Mouse (Mus musculus) heart, embryonic 14.5 days (tissue): ENCODE data around the gene Rtf2. TPM values are rescaled to one million over a fixed set of nuclear protein-coding genes. Genes with fewer than 3 reads are reported as not detected.

Experiments used
- ATAC-seq: fragments of 200-750 bp; cut with Nextera tagmentation; 2 replicates; pipeline ENCODE4 v1.8.0; 2017; ENCODE audit warnings: low read depth, moderate TSS enrichment; ENCODE audit not compliant: insufficient number of reproducible peaks, insufficient read depth, low FRiP score
- H3K27ac ChIP-seq, 2 experiments: fragments of 200-500 bp in 1 of 2; fragments of 300-500 bp in 1 of 2; sonication (generic) in 1 of 2; replicated peaks in 1 of 2; 2 replicates each; pipeline ENCODE4 v1.5.1; 2012 to 2014; ENCODE audit warnings: low read depth in 2 of 2, low read length in 2 of 2, control low read depth in 1 of 2, mild to moderate bottlenecking in 1 of 2, mixed read lengths in 1 of 2; ENCODE audit not compliant: control insufficient read depth in 1 of 2, insufficient read depth in 1 of 2
- H3K27me3 ChIP-seq: fragments of 300-500 bp; sonication (generic); 2 replicates; pipeline ENCODE4 v1.6.1; 2014; ENCODE audit warnings: mild to moderate bottlenecking, low read length, control low read depth; ENCODE audit not compliant: control insufficient read depth, insufficient read depth
- H3K36me3 ChIP-seq: fragments of 300-500 bp; sonication (generic); 2 replicates; pipeline ENCODE4 v1.6.1; 2014; ENCODE audit warnings: mild to moderate bottlenecking, control low read depth, low read length, mixed read lengths; ENCODE audit not compliant: control insufficient read depth, insufficient read depth
- H3K4me1 ChIP-seq, 2 experiments: fragments of 200-500 bp in 1 of 2; fragments of 300-500 bp in 1 of 2; sonication (generic) in 1 of 2; 2 replicates each; pipeline ENCODE4 v1.6.1; 2012 to 2014; ENCODE audit warnings: low read length in 2 of 2, control low read depth in 1 of 2, mixed read lengths in 1 of 2; ENCODE audit not compliant: control insufficient read depth in 2 of 2, insufficient read depth in 2 of 2
- H3K4me2 ChIP-seq: fragments of 300-500 bp; sonication (generic); 2 replicates; pipeline ENCODE4 v1.6.1; 2014; ENCODE audit warnings: mild to moderate bottlenecking, low read length
- H3K4me3 ChIP-seq, 2 experiments: fragments of 200-500 bp in 1 of 2; fragments of 300-500 bp in 1 of 2; sonication (generic) in 1 of 2; 2 replicates each; pipeline ENCODE4 v1.5.1; 2012 to 2014; ENCODE audit warnings: low read length in 2 of 2, mild to moderate bottlenecking in 2 of 2, control low read depth in 1 of 2, low read depth in 1 of 2, moderate library complexity in 1 of 2; ENCODE audit not compliant: control insufficient read depth in 1 of 2, insufficient read depth in 1 of 2
- H3K9ac ChIP-seq: fragments of 300-500 bp; sonication (generic); 2 replicates; pipeline ENCODE4 v1.6.1; 2014; ENCODE audit warnings: mild to moderate bottlenecking, low read length
- H3K9me3 ChIP-seq: fragments of 300-500 bp; sonication (generic); 2 replicates; pipeline ENCODE4 v1.6.1; 2016; ENCODE audit warnings: low read length, control low read depth; ENCODE audit not compliant: control insufficient read depth
- WGBS: fragments of 180-500 bp; shearing (Covaris S2); extraction: QIAGEN DNeasy Blood & Tissue Kit; methylation state at CpG from one replicate; pipeline ENCODE4 v1.1.7; 2014; 5-methylcytosine and 5-hydroxymethylcytosine counted together
- polyA plus RNA-seq: library from polyadenylated mRNA; unstranded; fragments of >200 nt; fragmentation: Nextera tagmentation; extraction: Ambion mirVana; gene quantifications from 2 replicates; pipeline ENCODE4 v1.2.1, GENCODE M21; 2014

Gene Rtf2
- polyA plus RNA-seq, 1 experiment from 2014 or later: 48.3 TPM

DNA sequence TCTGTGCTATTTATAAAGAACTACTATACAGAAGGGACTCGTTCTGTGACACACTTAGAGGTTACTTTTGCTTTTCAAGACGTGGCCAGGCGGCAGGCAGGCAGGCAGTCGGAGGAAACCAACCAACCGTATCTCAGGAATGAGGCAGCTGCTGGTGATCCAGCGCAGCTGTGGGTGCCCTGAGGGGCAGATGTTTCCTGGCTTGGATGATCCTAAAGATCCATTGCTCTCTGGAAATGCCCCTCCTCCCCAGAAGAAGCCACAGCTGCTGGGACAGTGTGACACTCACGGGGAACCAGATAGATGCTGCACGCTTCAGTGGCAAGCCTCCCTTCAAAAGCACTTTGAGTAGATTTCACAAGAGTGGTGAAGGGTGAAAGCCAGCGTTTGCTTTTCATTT, 27.9 kb upstream of the Rtf2 start:
- 6% methylated on average over 9 of the region's 9 CpGs for WGBS
- no peak overlapping the region; a peak in 1 of 4 replicates for H3K4me3 ChIP-seq
- no peak for ATAC-seq
- 0 out of 4 replicates have a peak overlapping the region, but pooled peaks of 1 of the 2 experiments have one; percentile 19 for H3K27ac ChIP-seq
- peak overlapping the region; percentile 53 for H3K4me2 ChIP-seq
- H3K4me1 ChIP-seq: peaks cover 12 to 13% of the 10 kb centered on the region in 2 experiments
- no peaks in the 10 kb centered on the region for H3K36me3 ChIP-seq
- H3K9me3 ChIP-seq: no peaks in the 10 kb centered on the region
- H3K27me3 ChIP-seq: no peaks in the 10 kb centered on the region
- no peak overlapping the region; the same call in 1 of the 2 replicates for H3K9ac ChIP-seq

DNA sequence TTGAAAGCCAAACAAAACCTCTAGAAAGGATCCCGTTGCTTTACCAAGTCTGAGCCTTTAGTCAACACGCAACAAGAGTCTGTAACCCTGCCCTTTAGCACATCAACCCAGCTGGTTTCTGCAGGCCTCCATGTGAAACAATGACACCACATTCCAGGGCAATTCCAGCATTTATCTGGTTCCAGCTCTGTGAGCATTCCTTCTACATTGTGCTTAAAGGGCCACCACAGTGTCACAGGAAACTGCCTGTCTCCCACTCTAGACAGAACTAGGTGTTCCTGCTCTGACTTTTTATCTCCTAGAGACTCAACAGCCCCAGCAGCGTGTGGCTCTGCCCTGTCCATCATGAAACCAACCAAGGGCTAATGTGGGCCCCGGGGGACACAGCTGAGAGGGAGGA, 27.1 kb upstream of the Rtf2 start:
- WGBS: 12% methylated on average over 4 of the region's 4 CpGs
- no peak overlapping the region for H3K9ac ChIP-seq

DNA sequence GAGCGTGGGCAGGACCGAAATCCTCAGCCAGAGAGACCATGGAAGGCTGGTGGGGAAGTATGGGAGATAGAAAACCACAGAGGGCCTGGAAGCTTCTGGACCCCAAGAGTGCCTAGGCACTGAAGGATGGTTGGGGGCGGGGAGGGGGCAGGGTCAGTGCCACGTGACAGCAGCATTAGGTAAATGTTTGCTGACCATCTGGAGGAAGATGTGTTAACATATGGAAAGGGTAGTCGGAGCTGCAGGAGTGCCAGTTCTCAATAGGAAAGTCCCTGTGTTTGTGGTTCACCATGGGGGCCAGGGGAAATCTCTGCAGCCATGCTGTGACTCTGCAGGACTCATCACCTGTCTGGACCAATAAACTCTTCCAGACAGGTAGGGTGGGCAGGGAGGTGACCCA, 26.5 kb upstream of the Rtf2 start:
- Histone ChIP-seq H3K27me3 (no peaks in the 10 kb centered on the region), H3K27ac (no peak overlapping the region), H3K9me3 (no peaks in the 10 kb centered on the region), H3K4me1 (peaks cover 12 to 13% of the 10 kb centered on the region in 2 experiments), H3K4me3 (no peak overlapping the region), H3K36me3 (no peaks in the 10 kb centered on the region), H3K9ac (no peak overlapping the region), H3K4me2 (no peak overlapping the region)
- no peak for ATAC-seq
- 51% methylated on average over 5 of the region's 5 CpGs for WGBS

More for the DNA sequence above, 27.1 kb upstream of the Rtf2 start:
- Histone ChIP-seq H3K36me3 (no peaks in the 10 kb centered on the region), H3K4me2 (no peak overlapping the region), H3K9me3 (no peaks in the 10 kb centered on the region), H3K4me3 (no peak overlapping the region), H3K27me3 (no peaks in the 10 kb centered on the region), H3K4me1 (peaks cover 12 to 13% of the 10 kb centered on the region in 2 experiments), H3K27ac (peak overlapping the region; percentile 3 to 56; a peak in 3 of 4 replicates)
- no peak; the same call in 1 of the 2 replicates for ATAC-seq

DNA sequence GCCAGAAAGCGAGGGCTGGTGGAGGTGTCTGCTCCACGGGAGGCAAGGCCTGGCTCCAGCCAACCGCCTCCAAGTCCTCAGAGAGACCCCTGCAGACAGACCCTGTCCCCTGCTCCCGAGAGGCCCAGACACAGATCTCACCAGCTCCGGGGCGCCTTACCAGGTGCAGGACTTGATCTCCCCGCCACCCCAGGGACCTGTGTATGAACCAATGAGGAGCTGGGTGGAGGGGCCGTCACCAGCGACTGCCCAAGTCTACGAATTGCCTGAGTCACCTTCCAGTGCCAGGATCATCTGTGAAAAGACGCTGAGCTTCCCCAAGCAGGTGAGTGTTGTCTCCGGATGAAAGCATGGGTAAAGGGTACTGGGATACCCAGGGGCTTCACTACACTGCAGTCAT, 24.1 kb upstream of the Rtf2 start:
- 54% methylated on average over 12 of the region's 12 CpGs for WGBS
- Histone ChIP-seq H3K27me3 (no peaks in the 10 kb centered on the region), H3K9me3 (no peaks in the 10 kb centered on the region), H3K27ac (no peak overlapping the region), H3K4me3 (no peak overlapping the region), H3K4me1 (peaks cover 12 to 13% of the 10 kb centered on the region in 2 experiments), H3K4me2 (no peak overlapping the region), H3K9ac (no peak overlapping the region), H3K36me3 (no peaks in the 10 kb centered on the region)
- ATAC-seq: no peak

DNA sequence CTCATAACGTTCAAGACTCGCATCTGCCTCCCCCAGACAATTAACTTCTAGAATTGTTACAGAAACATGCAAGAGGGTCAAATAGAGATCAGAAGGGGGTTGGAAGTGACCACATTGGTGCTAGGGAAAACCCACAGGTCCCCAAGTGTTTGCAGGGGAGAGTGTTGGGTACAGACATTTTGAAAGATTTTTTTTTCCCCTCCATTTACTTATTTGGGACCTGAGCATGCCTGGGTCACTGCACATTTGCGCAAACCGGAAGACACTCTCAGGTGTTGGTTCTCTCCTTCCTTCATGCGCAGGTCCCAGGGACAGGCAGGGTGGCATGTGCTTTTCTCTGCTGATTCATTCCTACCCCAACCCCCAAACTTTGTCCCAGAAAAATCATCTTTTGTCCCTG, 23.5 kb upstream of the Rtf2 start:
- Histone ChIP-seq H3K4me2 (no peak overlapping the region), H3K4me3 (no peak overlapping the region), H3K36me3 (no peaks in the 10 kb centered on the region), H3K27ac (no peak overlapping the region), H3K9ac (no peak overlapping the region), H3K9me3 (no peaks in the 10 kb centered on the region), H3K27me3 (no peaks in the 10 kb centered on the region), H3K4me1 (peaks cover 12 to 13% of the 10 kb centered on the region in 2 experiments)
- 89% methylated on average over 5 of the region's 5 CpGs for WGBS
- no peak for ATAC-seq

DNA sequence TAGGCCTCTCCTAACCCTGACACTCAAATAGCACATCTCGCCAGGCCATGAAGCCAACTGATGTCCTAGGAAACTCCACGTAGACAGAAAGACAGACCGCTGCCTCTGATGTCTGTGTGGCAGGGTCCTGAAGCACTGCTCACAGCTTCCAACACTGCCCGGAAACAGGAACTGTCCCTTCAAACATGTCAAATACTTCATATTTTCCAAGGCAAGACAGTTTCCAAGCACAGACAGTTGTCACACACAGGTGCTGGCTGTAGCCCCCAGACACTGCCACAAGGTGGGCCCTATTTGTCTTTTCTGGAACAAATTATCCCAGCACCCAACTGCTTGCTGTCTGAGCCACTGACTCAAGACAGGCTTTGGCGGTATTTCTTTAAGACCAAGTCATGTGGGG, 22.1 kb upstream of the Rtf2 start:
- Histone ChIP-seq H3K4me1 (peaks cover 3 to 5% of the 10 kb centered on the region in 2 experiments), H3K9ac (no peak overlapping the region), H3K27ac (no peak overlapping the region), H3K9me3 (no peaks in the 10 kb centered on the region), H3K36me3 (no peaks in the 10 kb centered on the region), H3K27me3 (no peaks in the 10 kb centered on the region), H3K4me3 (no peak overlapping the region), H3K4me2 (no peak overlapping the region)
- 82% methylated on average over 5 of the region's 5 CpGs for WGBS
- no peak for ATAC-seq

DNA sequence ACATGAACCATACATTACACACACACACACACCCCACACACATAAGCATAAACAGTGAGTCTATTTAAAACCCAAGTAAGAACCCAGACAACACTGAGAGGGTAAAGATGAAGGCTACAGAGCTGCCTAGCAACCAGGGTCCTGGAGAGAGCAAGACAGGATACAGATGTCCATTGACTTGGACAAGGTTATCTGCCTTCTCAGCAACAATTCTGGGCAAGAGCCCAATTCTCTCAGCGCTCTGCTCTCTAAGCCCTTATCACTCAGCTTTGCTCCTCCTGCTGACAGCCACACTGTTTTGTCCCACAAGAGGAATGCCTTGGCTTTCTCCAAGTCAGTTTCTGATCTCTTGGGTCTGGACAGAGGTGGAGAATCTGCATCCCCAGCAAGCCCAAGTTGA, 9.7 kb upstream of the Rtf2 start:
- H3K9ac ChIP-seq: no peak overlapping the region
- no peaks in the 10 kb centered on the region for H3K36me3 ChIP-seq

DNA sequence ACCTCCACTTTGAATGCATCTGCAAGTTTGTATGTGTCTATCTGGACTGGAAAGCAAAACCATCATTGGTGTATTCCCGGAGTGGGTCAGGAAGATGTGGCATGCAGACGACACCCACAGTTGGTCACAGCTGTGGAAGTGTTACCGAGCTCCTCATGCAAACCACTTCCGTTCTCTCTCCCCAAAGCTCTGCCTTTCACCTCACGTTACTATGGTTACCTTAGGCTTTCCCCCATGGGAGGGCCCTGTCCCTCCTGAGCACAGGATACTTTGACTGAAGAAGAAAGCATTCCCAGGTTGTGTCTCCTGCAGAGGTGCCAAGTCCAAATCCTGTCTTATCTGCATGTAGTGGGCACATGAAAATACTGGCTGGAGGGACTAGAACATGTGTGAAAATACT, 6.6 kb upstream of the Rtf2 start:
- Histone ChIP-seq H3K27ac (no peak overlapping the region), H3K36me3 (no peaks in the 10 kb centered on the region), H3K9ac (no peak overlapping the region), H3K9me3 (no peaks in the 10 kb centered on the region), H3K4me2 (no peak overlapping the region), H3K4me1 (peaks cover 8 to 15% of the 10 kb centered on the region in 2 experiments), H3K4me3 (no peak overlapping the region), H3K27me3 (no peaks in the 10 kb centered on the region)
- ATAC-seq: no peak
- WGBS: 37% methylated on average over 5 of the region's 5 CpGs

More for the DNA sequence above, 9.7 kb upstream of the Rtf2 start:
- H3K4me3 ChIP-seq: no peak overlapping the region
- peaks cover 8 to 15% of the 10 kb centered on the region in 2 experiments for H3K4me1 ChIP-seq
- peak overlapping the region; percentile 6 to 81; a peak in 2 of 4 replicates for H3K27ac ChIP-seq
- ATAC-seq: peak; percentile 90
- no peaks in the 10 kb centered on the region for H3K9me3 ChIP-seq
- H3K27me3 ChIP-seq: no peaks in the 10 kb centered on the region
- H3K4me2 ChIP-seq: no peak overlapping the region
- 7% methylated on average over 1 of the region's 1 CpGs for WGBS
